Mouse (Mus musculus) midbrain, embryonic 13.5 days (tissue): ENCODE results near the gene Mrpl14. TPM values are rescaled to one million over a fixed set of nuclear protein-coding genes. Genes with fewer than 3 reads are reported as not detected.

Experiments used
- ATAC-seq: fragments of 200-750 bp; cut with Nextera tagmentation; 2 replicates; pipeline ENCODE4 v1.8.0; 2017; ENCODE audit warnings: mild to moderate bottlenecking, moderate TSS enrichment, moderate library complexity
- H3K27ac ChIP-seq: fragments of 300-500 bp; sonication (generic); 2 replicates; pipeline ENCODE4 v1.5.1; 2015; ENCODE audit warnings: inconsistent platforms, mild to moderate bottlenecking, moderate library complexity
- H3K27me3 ChIP-seq: fragments of 300-500 bp; sonication (generic); 2 replicates; pipeline ENCODE4 v1.6.1; 2015; ENCODE audit warnings: mild to moderate bottlenecking, inconsistent platforms
- H3K36me3 ChIP-seq: fragments of 300-500 bp; sonication (generic); 2 replicates; pipeline ENCODE4 v1.6.1; 2015; ENCODE audit warnings: mild to moderate bottlenecking, inconsistent platforms
- H3K4me1 ChIP-seq: fragments of 300-500 bp; sonication (generic); replicated peaks from 2 replicates; pipeline ENCODE4 v1.6.1; 2015; ENCODE audit warnings: inconsistent platforms
- H3K4me2 ChIP-seq: fragments of 300-500 bp; sonication (generic); replicated peaks from 2 replicates; pipeline ENCODE4 v1.6.1; 2015; ENCODE audit warnings: moderate library complexity, mild to moderate bottlenecking, inconsistent platforms
- H3K4me3 ChIP-seq: fragments of 300-500 bp; sonication (generic); replicated peaks from 2 replicates; pipeline ENCODE4 v1.5.1; 2015; ENCODE audit warnings: mild to moderate bottlenecking, inconsistent platforms
- H3K9ac ChIP-seq: fragments of 300-500 bp; sonication (generic); replicated peaks from 2 replicates; pipeline ENCODE4 v1.6.1; 2015; ENCODE audit warnings: mild to moderate bottlenecking, inconsistent platforms
- H3K9me3 ChIP-seq: fragments of 300-500 bp; sonication (generic); 2 replicates; pipeline ENCODE4 v1.6.1; 2016; ENCODE audit warnings: mild to moderate bottlenecking, inconsistent platforms
- WGBS: fragments of 180-500 bp; shearing (Covaris S2); methylation state at CpG from one replicate; pipeline ENCODE4 v1.1.7; 2015; 5-methylcytosine and 5-hydroxymethylcytosine counted together
- polyA plus RNA-seq: library from polyadenylated mRNA; unstranded; fragments of >200 nt; fragmentation: Nextera tagmentation; extraction: Ambion mirVana; gene quantifications from 2 replicates; pipeline ENCODE4 v1.2.1, GENCODE M21; 2015

Mrpl14 gene
- polyA plus RNA-seq, 1 experiment from 2014 or later, result 121 TPM

DNA sequence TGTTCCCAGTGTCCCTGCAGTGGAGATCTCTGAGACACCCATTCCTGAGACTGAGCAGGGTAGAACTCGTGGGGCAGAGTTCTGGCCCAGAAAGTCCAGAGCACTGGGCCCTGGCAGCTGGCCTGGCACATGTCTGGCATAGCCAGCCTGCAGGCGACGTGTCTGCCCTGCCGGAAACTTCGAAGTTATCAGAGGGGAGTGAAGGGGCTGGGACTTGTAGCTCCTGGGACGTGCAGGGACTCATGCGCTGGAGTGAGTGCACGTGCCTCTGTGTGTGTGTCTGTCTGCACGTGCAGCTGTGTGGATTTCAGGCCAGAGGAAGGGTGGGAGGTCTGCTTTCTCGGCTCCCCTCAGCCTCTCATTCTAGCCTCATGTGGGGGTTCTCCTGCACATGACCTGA is 43.3 kb downstream of the Mrpl14 start:
- Histone ChIP-seq H3K4me2 (no peak overlapping the region), H3K4me1 (peaks cover 17% of the 10 kb centered on the region), H3K4me3 (no peak overlapping the region), H3K9ac (no peak overlapping the region), H3K36me3 (no peaks in the 10 kb centered on the region), H3K9me3 (no peaks in the 10 kb centered on the region), H3K27me3 (peaks cover 24% of the 10 kb centered on the region), H3K27ac (no peak overlapping the region)
- ATAC-seq, result no peak
- WGBS, result 69% methylated on average over 10 of the region's 10 CpGs

DNA sequence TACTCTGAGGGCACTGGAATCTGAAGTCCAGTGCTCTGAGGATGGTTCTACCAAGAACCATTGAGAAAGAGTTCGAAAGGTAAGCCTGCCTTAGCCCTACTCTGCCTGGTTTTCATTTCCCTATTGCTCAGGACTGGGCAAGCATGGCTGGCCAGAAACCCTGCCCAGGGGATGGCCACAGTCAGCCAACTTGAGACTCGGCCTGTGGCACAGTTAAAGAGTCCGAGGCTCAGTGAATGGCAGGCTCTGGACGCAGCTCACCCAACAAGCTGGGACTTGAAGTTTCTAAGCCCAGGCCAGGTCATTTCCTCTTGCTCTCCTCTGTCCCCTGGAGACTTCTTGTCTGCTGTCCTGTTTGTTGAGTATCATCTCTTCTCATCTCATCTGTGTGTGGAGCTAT is 44.6 kb downstream of the Mrpl14 start:
- peaks cover 29% of the 10 kb centered on the region for H3K4me1 ChIP-seq
- H3K4me3 ChIP-seq, result no peak overlapping the region
- no peaks in the 10 kb centered on the region for H3K36me3 ChIP-seq
- ATAC-seq, result no peak
- peaks cover 18% of the 10 kb centered on the region for H3K27me3 ChIP-seq
- H3K9me3 ChIP-seq, result no peaks in the 10 kb centered on the region
- H3K4me2 ChIP-seq, result no peak overlapping the region
- H3K9ac ChIP-seq, result no peak overlapping the region
- H3K27ac ChIP-seq, result no peak overlapping the region
- 90% methylated on average over 4 of the region's 4 CpGs for WGBS

DNA sequence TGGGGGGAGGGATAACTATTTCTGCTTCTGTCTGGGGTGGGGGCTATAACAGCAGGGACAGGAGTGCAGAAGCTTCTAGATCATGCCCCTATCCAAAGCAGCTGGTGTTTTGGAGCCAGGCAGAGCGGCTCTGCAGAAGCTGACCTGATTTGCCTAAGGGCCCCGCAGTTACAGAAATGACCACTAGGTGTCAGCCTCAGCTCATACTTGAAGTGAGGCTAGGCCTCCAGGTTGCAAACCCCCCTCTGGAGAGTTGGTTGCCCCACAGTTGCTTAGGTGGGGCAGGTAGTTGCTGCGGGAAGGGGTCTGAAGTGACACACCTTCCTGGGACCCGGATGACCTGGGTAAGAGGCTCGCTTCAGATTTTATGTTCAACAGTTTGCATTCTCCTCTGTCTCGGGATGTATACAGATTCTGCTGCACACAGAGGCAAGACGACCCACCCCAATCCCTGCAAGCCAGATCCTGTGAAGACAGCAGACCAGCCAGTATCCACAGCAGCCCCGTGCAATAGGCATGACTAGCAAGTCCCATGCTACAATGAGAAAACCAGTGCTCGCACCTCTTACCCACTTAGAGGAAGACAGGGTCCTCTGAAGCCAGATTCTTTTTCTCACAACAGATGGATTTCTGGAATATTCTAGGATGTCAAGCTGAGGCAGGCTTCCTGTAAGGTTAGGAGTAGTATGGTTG is 45.2 kb downstream of the Mrpl14 start:
- H3K36me3 ChIP-seq, result no peaks in the 10 kb centered on the region
- WGBS, result 26% methylated on average over 9 of the region's 9 CpGs
- no peak overlapping the region for H3K27ac ChIP-seq
- H3K9ac ChIP-seq, result no peak overlapping the region
- peaks cover 18% of the 10 kb centered on the region for H3K27me3 ChIP-seq
- no peaks in the 10 kb centered on the region for H3K9me3 ChIP-seq
- peaks cover 35% of the 10 kb centered on the region for H3K4me1 ChIP-seq
- ATAC-seq, result peak; percentile 4; the same call in 1 of the 2 replicates
- no peak overlapping the region for H3K4me3 ChIP-seq
- no peak overlapping the region for H3K4me2 ChIP-seq

DNA sequence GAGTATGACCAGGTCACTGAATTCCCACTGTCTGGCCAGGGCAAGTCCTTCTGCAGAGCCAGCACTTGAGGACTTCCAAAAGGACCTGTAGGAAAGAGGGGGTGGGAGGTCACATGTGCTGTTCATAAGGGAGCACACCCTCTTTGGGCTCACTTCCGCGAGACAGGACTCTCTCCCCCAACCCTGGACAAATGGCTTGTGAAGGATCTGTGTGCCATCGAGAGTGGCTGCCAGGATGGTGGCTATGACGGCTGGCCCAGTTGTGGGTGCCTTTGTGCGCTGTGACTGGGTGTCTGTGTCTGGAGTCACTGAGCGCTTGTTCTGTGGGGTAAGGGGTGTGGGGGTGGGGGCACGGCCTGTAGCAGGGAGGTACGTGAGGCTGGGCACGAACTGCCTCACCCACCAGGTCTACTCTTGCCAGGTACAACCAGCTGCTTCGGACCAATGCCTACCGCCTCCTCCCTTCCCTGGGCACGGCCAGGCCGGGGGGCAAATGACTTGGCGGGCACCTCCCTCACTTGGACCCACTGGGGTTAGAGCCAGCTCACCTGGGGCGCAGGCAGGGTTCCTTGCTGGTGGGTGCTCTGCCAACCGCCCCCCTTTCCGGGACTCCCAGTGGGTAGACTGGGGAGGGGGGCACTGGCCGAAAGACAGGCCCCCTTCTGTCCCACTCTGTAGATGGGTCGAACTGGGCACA is 47.1 kb downstream of the Mrpl14 start:
- no peak for ATAC-seq
- Histone ChIP-seq H3K27me3 (peaks cover 18% of the 10 kb centered on the region), H3K9ac (peak overlapping the region; percentile 63), H3K4me1 (peaks cover 42% of the 10 kb centered on the region), H3K4me3 (peak overlapping the region; percentile 36; the same call in 1 of the 2 replicates), H3K36me3 (no peaks in the 10 kb centered on the region), H3K4me2 (peak overlapping the region; percentile 61), H3K27ac (no peak overlapping the region), H3K9me3 (no peaks in the 10 kb centered on the region)
- WGBS, result 66% methylated on average over 19 of the region's 19 CpGs

DNA sequence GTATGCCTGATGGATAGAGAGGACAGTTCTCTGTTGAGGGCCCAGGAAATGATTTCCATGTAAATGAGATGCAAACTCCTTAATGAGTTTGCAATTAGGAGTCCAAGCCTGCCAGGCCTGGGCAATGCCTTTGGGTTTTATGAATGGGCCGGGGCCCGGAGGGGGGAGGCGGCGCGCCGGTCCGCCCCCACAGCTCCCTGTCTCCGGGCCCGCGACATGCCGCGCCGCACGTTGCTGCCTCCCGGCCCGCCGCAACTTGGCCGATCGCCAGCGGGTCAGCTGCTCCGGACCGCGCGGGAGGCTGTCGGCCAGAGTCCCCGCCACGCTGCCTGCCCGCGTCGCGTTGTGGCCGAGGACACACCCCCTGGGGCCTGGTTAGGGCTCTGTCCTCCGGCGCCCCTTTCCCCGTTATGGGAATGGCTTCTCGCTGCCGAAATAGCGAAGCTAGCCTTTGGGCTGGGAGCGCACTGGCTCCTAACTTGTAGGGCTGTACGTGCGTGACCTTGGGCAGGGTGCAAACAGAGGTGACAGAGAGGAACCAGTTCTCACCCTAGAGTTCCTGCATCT is 47.7 kb downstream of the Mrpl14 start, which contains the start of gene 1600014C23Rik:
1600014C23Rik (minus strand) TSS at position 110 of the 567 bp plus-strand sequence.
- under 1% methylated on average over 40 of the region's 41 CpGs for WGBS
- peak; percentile 32 for ATAC-seq
- H3K9ac ChIP-seq, result peak within 1 kb of the TSS; percentile 63

DNA sequence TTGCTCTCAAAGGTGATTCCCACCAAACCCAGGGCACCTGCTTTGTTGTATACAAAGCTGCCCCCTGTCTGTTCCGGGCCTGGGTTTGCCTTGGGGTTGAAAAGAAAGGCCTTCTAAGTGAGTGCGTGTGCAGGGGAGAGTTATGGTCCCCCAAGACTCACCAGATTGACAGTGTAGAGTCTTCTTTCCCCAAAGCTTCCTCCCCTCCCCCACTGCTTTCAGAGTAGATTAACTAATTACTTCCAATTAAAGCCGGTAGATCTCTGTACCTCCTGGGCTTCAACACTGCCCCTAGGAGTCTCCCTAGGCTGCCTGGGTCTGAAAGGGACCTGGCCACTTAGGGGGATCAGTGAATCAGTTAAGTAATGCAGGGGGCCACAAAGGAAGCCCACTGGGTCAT is 48.2 kb downstream of the Mrpl14 start:
- H3K9ac ChIP-seq, result peak overlapping the region; percentile 63; the same call in 1 of the 2 replicates
- H3K36me3 ChIP-seq, result no peaks in the 10 kb centered on the region
- H3K27me3 ChIP-seq, result peaks cover 18% of the 10 kb centered on the region
- peaks cover 40% of the 10 kb centered on the region for H3K4me1 ChIP-seq
- ATAC-seq, result no peak
- H3K9me3 ChIP-seq, result no peaks in the 10 kb centered on the region
- peak overlapping the region; percentile 61 for H3K4me2 ChIP-seq
- H3K4me3 ChIP-seq, result peak overlapping the region; percentile 36; the same call in 1 of the 2 replicates
- H3K27ac ChIP-seq, result peak overlapping the region; percentile 63
- 4% methylated on average over 3 of the region's 3 CpGs for WGBS

More for the DNA sequence above, 47.7 kb downstream of the Mrpl14 start, which contains the start of gene 1600014C23Rik:
- Histone ChIP-seq H3K4me3 (peak within 1 kb of the TSS; percentile 36), H3K36me3 (no peaks in the 10 kb centered on the region), H3K4me1 (peaks cover 40% of the 10 kb centered on the region), H3K27me3 (peaks cover 18% of the 10 kb centered on the region), H3K4me2 (peak within 1 kb of the TSS; percentile 61), H3K27ac (peak within 1 kb of the TSS; percentile 63), H3K9me3 (no peaks in the 10 kb centered on the region)

DNA sequence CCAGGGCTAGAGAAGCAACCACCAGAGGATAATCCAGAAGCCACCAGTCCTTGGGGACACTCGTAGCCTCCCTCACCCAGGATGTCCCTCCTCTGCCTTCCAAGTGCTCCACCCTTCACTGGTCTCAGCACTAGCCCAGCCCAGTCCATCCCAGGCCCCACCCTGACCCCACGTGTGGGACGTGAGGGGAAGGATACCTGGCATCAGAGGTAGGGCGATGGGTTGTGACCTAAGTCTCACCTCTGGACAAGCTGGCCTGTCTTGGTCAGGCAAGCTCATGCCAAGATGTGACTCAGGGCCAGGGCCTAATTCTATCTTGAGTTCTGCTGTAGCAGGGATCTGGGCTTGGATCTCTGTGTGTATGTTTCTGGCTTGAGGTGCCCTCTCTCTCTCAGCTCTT is 48.8 kb downstream of the Mrpl14 start:
- 56% methylated on average over 4 of the region's 4 CpGs for WGBS
- ATAC-seq, result no peak
- H3K27ac ChIP-seq, result peak overlapping the region; percentile 63; the same call in 1 of the 2 replicates
- H3K4me2 ChIP-seq, result peak overlapping the region; percentile 61; the same call in 1 of the 2 replicates
- H3K27me3 ChIP-seq, result peaks cover 18% of the 10 kb centered on the region
- peaks cover 40% of the 10 kb centered on the region for H3K4me1 ChIP-seq
- no peaks in the 10 kb centered on the region for H3K9me3 ChIP-seq
- H3K36me3 ChIP-seq, result no peaks in the 10 kb centered on the region
- no peak overlapping the region; the same call in 1 of the 2 replicates for H3K9ac ChIP-seq
- no peak overlapping the region for H3K4me3 ChIP-seq

DNA sequence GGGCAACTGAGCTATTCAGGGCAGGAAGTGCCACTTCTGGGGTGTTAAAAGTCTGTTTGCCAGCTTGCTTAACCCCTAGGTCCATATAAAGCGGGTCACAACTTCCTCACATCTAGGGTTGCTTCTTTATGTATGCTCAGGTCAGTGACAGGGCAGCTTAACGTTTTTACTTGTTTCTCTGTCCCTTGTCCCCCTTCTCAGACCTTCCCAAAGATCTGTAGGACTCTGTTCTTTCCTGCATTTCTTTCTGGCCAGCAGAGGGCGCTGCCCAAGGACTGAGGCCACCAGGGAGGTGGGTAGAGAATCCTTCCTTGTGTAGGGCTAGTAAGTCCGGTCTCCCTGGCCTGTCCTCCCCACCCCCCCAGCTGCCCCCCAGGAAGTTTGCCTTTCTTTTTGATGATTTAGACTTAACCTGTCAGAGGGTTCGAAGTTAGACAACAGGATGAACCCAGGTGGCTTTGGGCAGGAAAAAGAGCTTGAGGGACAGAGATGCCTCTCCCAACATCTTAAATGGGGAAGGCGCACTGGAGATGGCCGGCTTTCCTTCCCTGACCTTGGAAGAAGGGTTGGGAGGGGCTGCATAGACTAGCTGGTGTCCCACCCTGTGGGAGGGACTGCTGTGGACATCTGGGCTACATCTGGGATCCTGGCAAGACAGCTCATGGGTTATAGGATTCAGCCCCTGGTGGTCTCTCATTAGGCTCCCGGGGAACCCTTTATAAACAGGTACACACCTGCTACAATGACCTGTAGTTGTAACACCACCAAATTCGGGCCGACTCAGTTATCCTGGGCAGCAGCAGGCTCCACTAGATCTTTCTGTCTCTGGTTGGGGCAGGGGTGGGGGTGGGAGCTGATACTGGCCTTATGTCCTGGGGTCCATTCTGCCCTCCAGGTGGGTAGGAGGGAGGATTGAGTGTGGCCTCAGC is 49.5 kb downstream of the Mrpl14 start:
- 9% methylated on average over 10 of the region's 10 CpGs for WGBS
- peak; percentile 19 for ATAC-seq
- H3K27me3 ChIP-seq, result peaks cover 18% of the 10 kb centered on the region

DNA sequence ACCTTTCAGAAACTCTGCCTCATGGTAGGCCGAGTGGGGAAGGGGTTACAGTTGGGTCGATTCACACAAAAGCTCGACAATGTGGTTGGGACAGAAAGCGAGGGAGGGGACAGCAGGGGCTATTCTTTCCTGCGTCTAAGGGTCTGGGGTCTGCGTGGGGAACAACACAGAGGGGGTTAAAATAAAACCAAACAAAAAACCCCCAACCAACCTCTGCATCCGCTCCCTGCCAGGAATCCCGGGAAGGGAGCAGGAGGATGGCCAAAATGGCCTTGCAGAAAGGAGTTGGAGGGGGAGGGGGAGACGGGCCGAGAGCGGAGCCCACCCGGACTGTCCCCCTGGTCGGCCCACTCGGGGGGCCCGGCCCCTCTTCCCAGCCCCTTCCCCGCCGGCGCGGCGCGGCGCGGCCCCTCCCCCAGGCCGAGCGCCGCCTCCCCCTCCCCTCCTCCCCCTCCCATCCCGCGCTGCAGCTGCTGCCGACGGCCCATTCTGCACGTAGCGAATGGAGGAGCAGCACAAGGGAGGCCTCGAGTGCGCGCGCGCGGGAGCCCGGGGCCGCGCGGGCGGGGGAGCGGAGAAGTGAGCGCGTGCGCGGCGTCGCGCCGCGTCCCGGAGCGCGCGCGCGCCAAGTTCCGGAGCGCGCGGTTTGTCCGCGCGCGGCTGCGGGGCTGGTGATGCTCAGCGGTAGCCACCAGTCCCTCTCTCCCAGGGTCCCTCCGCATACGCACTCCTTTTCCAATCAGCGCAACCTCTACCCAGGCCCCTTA is 50.4 kb downstream of the Mrpl14 start:
- WGBS, result 0% methylated on average over 26 of the region's 72 CpGs

More for the DNA sequence above, 49.5 kb downstream of the Mrpl14 start:
- Histone ChIP-seq H3K27ac (peak overlapping the region; percentile 94), H3K4me3 (peak overlapping the region; percentile 43), H3K9ac (peak overlapping the region; percentile 73), H3K9me3 (no peaks in the 10 kb centered on the region), H3K36me3 (no peaks in the 10 kb centered on the region), H3K4me1 (peaks cover 40% of the 10 kb centered on the region), H3K4me2 (peak overlapping the region; percentile 59)

DNA sequence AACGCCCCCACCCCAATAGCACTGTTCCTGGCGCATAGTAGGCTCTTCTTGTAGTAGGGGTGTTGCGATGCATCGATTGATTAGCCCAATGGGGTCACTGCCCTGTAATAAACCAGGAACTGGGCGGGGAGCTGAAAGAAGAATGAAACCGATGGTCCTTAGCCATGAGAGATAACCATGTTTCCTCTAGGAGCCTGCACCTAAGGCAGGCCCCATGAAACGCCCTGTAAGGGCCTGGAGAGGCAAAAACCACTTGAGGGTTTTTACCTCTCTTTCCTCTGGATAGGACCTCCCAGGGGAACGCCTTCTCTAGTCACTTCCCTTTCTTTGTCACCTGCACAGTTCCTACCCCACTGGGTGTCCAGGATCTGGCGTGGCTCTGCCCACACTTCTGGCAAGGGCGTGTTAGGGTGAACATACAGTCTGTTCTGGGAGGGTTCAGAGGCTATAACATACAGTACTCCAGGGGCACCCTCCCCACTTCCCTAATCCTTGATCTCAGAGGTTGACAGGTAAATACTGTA is 51.0 kb downstream of the Mrpl14 start:
- ATAC-seq, result peak; percentile 41

More for the DNA sequence above, 50.4 kb downstream of the Mrpl14 start:
- Histone ChIP-seq H3K36me3 (no peaks in the 10 kb centered on the region), H3K9me3 (no peaks in the 10 kb centered on the region), H3K9ac (peak overlapping the region; percentile 76), H3K4me3 (peak overlapping the region; percentile 43), H3K4me1 (peaks cover 40% of the 10 kb centered on the region), H3K4me2 (peak overlapping the region; percentile 59), H3K27ac (peak overlapping the region; percentile 94), H3K27me3 (peaks cover 17% of the 10 kb centered on the region)
- ATAC-seq, result peak; percentile 79

More for the DNA sequence above, 51.0 kb downstream of the Mrpl14 start:
- peaks cover 40% of the 10 kb centered on the region for H3K4me1 ChIP-seq
- peak overlapping the region; percentile 76 for H3K9ac ChIP-seq
- no peaks in the 10 kb centered on the region for H3K36me3 ChIP-seq
- H3K4me3 ChIP-seq, result peak overlapping the region; percentile 43
- peak overlapping the region; percentile 94 for H3K27ac ChIP-seq
- 11% methylated on average over 10 of the region's 10 CpGs for WGBS
- H3K27me3 ChIP-seq, result peaks cover 13% of the 10 kb centered on the region
- H3K4me2 ChIP-seq, result peak overlapping the region; percentile 59
- no peaks in the 10 kb centered on the region for H3K9me3 ChIP-seq
